Mouse (Mus musculus): ENCODE measurements around the gene Uckl1. TPM values are rescaled to one million over a fixed set of nuclear protein-coding genes. Genes with fewer than 3 reads are reported as not detected.

Uckl1 gene
- polyA plus RNA-seq, 1 experiment = 37.5 TPM

DNA sequence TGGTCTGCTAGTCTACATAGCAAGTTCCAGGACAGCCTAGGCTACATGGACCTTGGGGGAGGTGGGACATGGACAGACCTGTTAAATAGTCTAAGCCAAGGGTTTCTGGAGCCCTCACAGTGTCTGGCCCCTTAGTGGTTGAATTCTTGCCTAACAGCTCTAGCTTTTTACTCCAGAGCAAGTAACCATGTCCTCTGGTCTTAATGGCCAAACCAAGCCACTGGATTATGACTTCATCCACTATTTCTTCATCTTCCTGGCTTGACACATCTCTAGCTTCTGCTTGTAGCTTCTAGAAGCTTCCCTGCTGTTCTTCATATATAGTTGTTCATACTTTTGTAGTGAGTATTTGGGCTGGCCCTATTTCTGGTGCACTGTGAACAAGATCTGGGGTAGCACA lies 30.9 kb downstream of the Uckl1 start:
- Histone ChIP-seq H3K27me3 (ENCODE audit: control insufficient read depth, insufficient read depth, low read length, poor library complexity, severe bottlenecking) (no peaks in the 10 kb centered on the region), H3K4me3 (ENCODE audit: low read depth, low read length) (no peak overlapping the region), H3K9ac (ENCODE audit: low read depth, poor library complexity, severe bottlenecking) (no peak overlapping the region), H3K36me3 (ENCODE audit: control insufficient read depth, insufficient read depth, low read length, poor library complexity, severe bottlenecking) (peaks cover 29% of the 10 kb centered on the region), H3K9me3 (replicated peaks; ENCODE audit: control insufficient read depth, insufficient read depth, low read length, poor library complexity, severe bottlenecking) (no peaks in the 10 kb centered on the region), H3K27ac (ENCODE audit: insufficient read depth, low read length) (no peak overlapping the region), H3K4me1 (ENCODE audit: control insufficient read depth, insufficient read depth, low read length) (no peaks in the 10 kb centered on the region)
- TF ChIP-seq POLR2A (IDR thresholded peaks at IDR 0.05; ENCODE audit: insufficient read depth, low read length) = no peak
- TF ChIP-seq CTCF (IDR thresholded peaks at IDR 0.05; ENCODE audit: low read depth, low read length) = no peak
- no peak for TF ChIP-seq EP300 (IDR thresholded peaks at IDR 0.05; ENCODE audit: insufficient read depth, low read depth, low read length)

GRCm38 (mm10) chr2:181550233-181550632 lies 34.5 kb downstream of the Uckl1 start:
- H3K27me3 ChIP-seq (ENCODE audit: control insufficient read depth, insufficient read depth, low read length, poor library complexity, severe bottlenecking) = no peaks in the 10 kb centered on the region
- H3K9ac ChIP-seq (ENCODE audit: low read depth, poor library complexity, severe bottlenecking) = no peak overlapping the region
- TF ChIP-seq EP300 (IDR thresholded peaks at IDR 0.05; ENCODE audit: insufficient read depth, low read depth, low read length) (no peak), CTCF (IDR thresholded peaks at IDR 0.05; ENCODE audit: low read depth, low read length) (no peak), POLR2A (IDR thresholded peaks at IDR 0.05; ENCODE audit: insufficient read depth, low read length) (no peak)
- H3K4me1 ChIP-seq (ENCODE audit: control insufficient read depth, insufficient read depth, low read length) = no peaks in the 10 kb centered on the region
- H3K27ac ChIP-seq (ENCODE audit: insufficient read depth, low read length) = no peak overlapping the region
- peaks cover 51% of the 10 kb centered on the region for H3K36me3 ChIP-seq (ENCODE audit: control insufficient read depth, insufficient read depth, low read length, poor library complexity, severe bottlenecking)
- H3K9me3 ChIP-seq (replicated peaks; ENCODE audit: control insufficient read depth, insufficient read depth, low read length, poor library complexity, severe bottlenecking) = no peaks in the 10 kb centered on the region
- H3K4me3 ChIP-seq (ENCODE audit: low read depth, low read length) = no peak overlapping the region

DNA sequence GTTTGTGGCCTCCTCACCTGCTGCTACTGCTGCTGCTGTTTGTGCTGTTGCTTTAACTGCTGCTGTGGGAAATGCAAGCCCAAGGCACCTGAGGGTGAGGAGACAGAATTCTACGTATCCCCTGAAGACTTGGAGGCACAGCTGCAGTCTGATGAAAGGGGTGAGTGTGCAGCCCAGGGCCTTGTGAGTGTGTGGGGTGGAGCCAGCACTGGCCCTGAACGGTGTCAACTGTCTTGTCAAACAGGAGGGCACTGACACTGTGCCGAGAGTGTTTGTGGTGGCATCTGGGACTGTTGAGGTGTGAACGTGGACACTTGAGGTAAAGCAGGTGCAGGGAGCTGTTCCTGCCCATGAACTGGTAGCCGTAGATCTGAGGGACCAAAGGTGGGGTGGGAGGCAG lies 36.0 kb downstream of the Uckl1 start:
- H3K4me1 ChIP-seq (ENCODE audit: control insufficient read depth, insufficient read depth, low read length) = no peaks in the 10 kb centered on the region
- no peak overlapping the region for H3K4me3 ChIP-seq (ENCODE audit: low read depth, low read length)
- no peaks in the 10 kb centered on the region for H3K9me3 ChIP-seq (replicated peaks; ENCODE audit: control insufficient read depth, insufficient read depth, low read length, poor library complexity, severe bottlenecking)
- H3K27ac ChIP-seq (ENCODE audit: insufficient read depth, low read length) = no peak overlapping the region
- TF ChIP-seq CTCF (IDR thresholded peaks at IDR 0.05; ENCODE audit: low read depth, low read length) = no peak
- no peak for TF ChIP-seq POLR2A (IDR thresholded peaks at IDR 0.05; ENCODE audit: insufficient read depth, low read length)
- TF ChIP-seq EP300 (IDR thresholded peaks at IDR 0.05; ENCODE audit: insufficient read depth, low read depth, low read length) = no peak
- H3K9ac ChIP-seq (ENCODE audit: low read depth, poor library complexity, severe bottlenecking) = no peak overlapping the region
- H3K27me3 ChIP-seq (ENCODE audit: control insufficient read depth, insufficient read depth, low read length, poor library complexity, severe bottlenecking) = no peaks in the 10 kb centered on the region
- peaks cover 51% of the 10 kb centered on the region for H3K36me3 ChIP-seq (ENCODE audit: control insufficient read depth, insufficient read depth, low read length, poor library complexity, severe bottlenecking)

GRCm38 (mm10) chr2:181548227-181548626 lies 36.5 kb downstream of the Uckl1 start:
- Histone ChIP-seq H3K4me1 (ENCODE audit: control insufficient read depth, insufficient read depth, low read length) (no peaks in the 10 kb centered on the region), H3K27ac (ENCODE audit: insufficient read depth, low read length) (no peak overlapping the region), H3K4me3 (ENCODE audit: low read depth, low read length) (no peak overlapping the region), H3K36me3 (ENCODE audit: control insufficient read depth, insufficient read depth, low read length, poor library complexity, severe bottlenecking) (peaks cover 51% of the 10 kb centered on the region), H3K9me3 (replicated peaks; ENCODE audit: control insufficient read depth, insufficient read depth, low read length, poor library complexity, severe bottlenecking) (no peaks in the 10 kb centered on the region), H3K27me3 (ENCODE audit: control insufficient read depth, insufficient read depth, low read length, poor library complexity, severe bottlenecking) (no peaks in the 10 kb centered on the region), H3K9ac (ENCODE audit: low read depth, poor library complexity, severe bottlenecking) (no peak overlapping the region)
- TF ChIP-seq CTCF (IDR thresholded peaks at IDR 0.05; ENCODE audit: low read depth, low read length) (no peak), EP300 (IDR thresholded peaks at IDR 0.05; ENCODE audit: insufficient read depth, low read depth, low read length) (no peak), POLR2A (IDR thresholded peaks at IDR 0.05; ENCODE audit: insufficient read depth, low read length) (no peak)

- peaks cover 41% of the 10 kb centered on the region for H3K36me3 ChIP-seq (ENCODE audit: control insufficient read depth, insufficient read depth, low read length, poor library complexity, severe bottlenecking)
Measured at GRCm38 (mm10) chr2:181546142-181546541, 38.5 kb downstream of the Uckl1 start.

DNA sequence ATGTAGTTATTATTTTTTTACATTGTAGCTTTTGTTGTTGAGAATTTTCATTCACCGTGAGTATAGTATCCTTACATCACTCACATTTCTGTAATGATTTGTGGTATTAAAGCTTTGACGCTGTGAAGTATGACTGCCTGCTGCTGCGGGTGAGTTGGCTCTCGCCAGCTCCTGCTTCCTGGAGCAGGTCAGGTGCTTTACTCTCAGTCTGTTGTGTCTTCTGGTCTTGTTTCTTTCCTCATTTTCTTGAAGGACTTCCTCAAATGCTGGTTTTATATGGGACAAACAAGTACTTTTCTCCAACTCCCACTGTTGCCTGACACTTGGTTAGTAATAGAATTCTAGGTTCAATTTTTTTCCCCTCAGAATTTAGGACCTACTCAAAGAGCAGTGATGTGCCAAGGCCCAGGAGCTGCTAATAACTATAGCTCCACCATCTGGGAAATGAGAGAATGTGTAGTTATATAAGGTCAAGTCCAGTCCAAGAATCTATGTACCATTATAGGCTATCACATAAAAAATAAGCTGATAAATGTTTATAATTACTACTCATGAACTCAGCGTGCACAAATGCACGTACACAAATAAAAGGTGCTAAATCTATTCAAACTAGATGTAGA lies 42.8 kb downstream of the Uckl1 start:
- TF ChIP-seq EP300 (IDR thresholded peaks at IDR 0.05; ENCODE audit: insufficient read depth, low read depth, low read length) (no peak), CTCF (IDR thresholded peaks at IDR 0.05; ENCODE audit: low read depth, low read length) (no peak), POLR2A (IDR thresholded peaks at IDR 0.05; ENCODE audit: insufficient read depth, low read length) (no peak)
- Histone ChIP-seq H3K9ac (ENCODE audit: low read depth, poor library complexity, severe bottlenecking) (no peak overlapping the region), H3K4me3 (ENCODE audit: low read depth, low read length) (no peak overlapping the region), H3K36me3 (ENCODE audit: control insufficient read depth, insufficient read depth, low read length, poor library complexity, severe bottlenecking) (peaks cover 9% of the 10 kb centered on the region), H3K4me1 (ENCODE audit: control insufficient read depth, insufficient read depth, low read length) (no peaks in the 10 kb centered on the region), H3K27me3 (ENCODE audit: control insufficient read depth, insufficient read depth, low read length, poor library complexity, severe bottlenecking) (no peaks in the 10 kb centered on the region), H3K9me3 (replicated peaks; ENCODE audit: control insufficient read depth, insufficient read depth, low read length, poor library complexity, severe bottlenecking) (no peaks in the 10 kb centered on the region), H3K27ac (ENCODE audit: insufficient read depth, low read length) (no peak overlapping the region)

More at GRCm38 (mm10) chr2:181546142-181546541, 38.5 kb downstream of the Uckl1 start:
- Histone ChIP-seq H3K9me3 (replicated peaks; ENCODE audit: control insufficient read depth, insufficient read depth, low read length, poor library complexity, severe bottlenecking) (no peaks in the 10 kb centered on the region), H3K4me1 (ENCODE audit: control insufficient read depth, insufficient read depth, low read length) (no peaks in the 10 kb centered on the region), H3K9ac (ENCODE audit: low read depth, poor library complexity, severe bottlenecking) (no peak overlapping the region), H3K27me3 (ENCODE audit: control insufficient read depth, insufficient read depth, low read length, poor library complexity, severe bottlenecking) (no peaks in the 10 kb centered on the region), H3K4me3 (ENCODE audit: low read depth, low read length) (no peak overlapping the region), H3K27ac (ENCODE audit: insufficient read depth, low read length) (no peak overlapping the region)
- TF ChIP-seq POLR2A (IDR thresholded peaks at IDR 0.05; ENCODE audit: insufficient read depth, low read length) (no peak), EP300 (IDR thresholded peaks at IDR 0.05; ENCODE audit: insufficient read depth, low read depth, low read length) (no peak), CTCF (IDR thresholded peaks at IDR 0.05; ENCODE audit: low read depth, low read length) (no peak)
